ENCODE assay signal across 21 mouse cellular contexts in genomic region chr6:145915435-145915834, GRCm38 (mm10). TPM values are rescaled to one million over a fixed set of nuclear protein-coding genes. Genes with fewer than 3 reads are reported as not detected.
"Had no signal": no experiment of that assay in that cellular context is flagged by ENCODE, and none has a peak within 500 bp of the region (broad histone marks: within the 10 kb centered on the region; RNA-seq: fewer than 3 reads in every experiment).

No protein-coding gene starts in this region.

- H3K9me3 ChIP-seq: liver, embryonic 15.5 days; lung, embryonic 15.5 days; midbrain, embryonic 12.5 days; neural tube, embryonic 13.5 days; neural tube, embryonic 15.5 days had no signal

- H3K27me3 ChIP-seq: liver, embryonic 15.5 days; lung, embryonic 15.5 days; midbrain, embryonic 12.5 days; neural tube, embryonic 13.5 days; neural tube, embryonic 15.5 days had no signal

- DNase-seq: liver, postnatal 0 days; lung, adult 2 months; lung, postnatal 14 days; lung, postnatal 36 days; midbrain, embryonic 14.5 days; retina, postnatal 1 day; right cerebral cortex, adult 18-20 months; right cerebral cortex, postnatal 25 days; right cerebral cortex, postnatal 4 days; spleen, adult 18-20 months; thymus, adult 18-20 months; thymus, postnatal 14 days; thymus, postnatal 36 days had no signal

- H3K9ac ChIP-seq: liver, embryonic 15.5 days; liver, postnatal 0 days; lung, embryonic 15.5 days; midbrain, embryonic 12.5 days; neural tube, embryonic 13.5 days; neural tube, embryonic 15.5 days had no signal

- H3K36me3 ChIP-seq: liver, embryonic 15.5 days; lung, embryonic 15.5 days; midbrain, embryonic 12.5 days; neural tube, embryonic 13.5 days; neural tube, embryonic 15.5 days had no signal

- ATAC-seq: liver, postnatal 0 days; lung, postnatal 0 days had no signal

- H3K4me3 ChIP-seq: liver, embryonic 15.5 days; lung, embryonic 15.5 days; midbrain, embryonic 12.5 days; neural tube, embryonic 13.5 days; neural tube, embryonic 15.5 days had no signal

- H3K4me1 ChIP-seq: liver, embryonic 15.5 days; lung, embryonic 15.5 days; midbrain, embryonic 12.5 days; neural tube, embryonic 13.5 days had no signal

- H3K4me2 ChIP-seq: liver, embryonic 15.5 days; lung, embryonic 15.5 days; midbrain, embryonic 12.5 days; neural tube, embryonic 13.5 days; neural tube, embryonic 15.5 days had no signal

- H3K27ac ChIP-seq: liver, embryonic 15.5 days; lung, embryonic 15.5 days; macrophage; midbrain, embryonic 12.5 days; neural tube, embryonic 13.5 days; neural tube, embryonic 15.5 days had no signal

RNA-seq across cellular contexts. Expression of gene Sspn, which starts 16.0 kb away (rescaled TPM):
- total RNA-seq: megakaryocyte progenitor cell, adult 5-6 weeks had no signal
